Mouse (Mus musculus) adrenal gland, adult 18-20 months (tissue): ENCODE measurements around the gene Cx3cr1. TPM values are rescaled to one million over a fixed set of nuclear protein-coding genes. Genes with fewer than 3 reads are reported as not detected.

Experiments
- DNase-seq, 2 experiments: peaks; one replicate each; pipeline ENCODE4 v3.0.0; 2021 to 2022; ENCODE audit warnings: low spot score in 2 of 2
- total RNA-seq, 2 experiments: library from RNA; stranded (reverse); gene quantifications; 1 replicate in 1 of 2; 2 replicates in 1 of 2; pipeline ENCODE4 v1.2.3; 2021

Cx3cr1 gene
- total RNA-seq, 2 experiments from 2014 or later: 2.8 to 3.4 TPM

- DNase-seq: no peak
Measured at GRCm38 (mm10) chr9:119977557-119978060, 92.1 kb downstream of the Cx3cr1 start.

GRCm38 (mm10) chr9:119976704-119977556 is 92.7 kb downstream of the Cx3cr1 start:
- DNase-seq: no peak

DNA sequence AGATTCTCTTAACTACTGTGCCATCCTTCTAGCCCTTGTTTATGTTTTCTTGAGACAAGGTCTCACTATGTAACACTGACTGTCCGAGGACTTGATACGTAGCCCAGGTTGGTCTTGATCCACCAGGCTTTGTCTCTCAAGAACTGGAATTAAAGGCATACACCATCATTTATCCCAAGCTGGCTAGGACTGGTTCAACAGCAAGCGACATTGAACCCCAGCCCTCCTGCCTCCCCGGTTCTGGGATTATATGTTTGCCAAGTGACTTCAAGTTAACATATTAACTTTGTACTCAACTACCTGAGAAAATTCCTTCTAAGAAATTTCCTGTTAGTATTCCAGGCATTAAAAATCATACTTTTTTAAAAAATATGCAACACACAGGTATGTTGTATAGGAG is 94.4 kb downstream of the Cx3cr1 start:
- no peak for DNase-seq

DNA sequence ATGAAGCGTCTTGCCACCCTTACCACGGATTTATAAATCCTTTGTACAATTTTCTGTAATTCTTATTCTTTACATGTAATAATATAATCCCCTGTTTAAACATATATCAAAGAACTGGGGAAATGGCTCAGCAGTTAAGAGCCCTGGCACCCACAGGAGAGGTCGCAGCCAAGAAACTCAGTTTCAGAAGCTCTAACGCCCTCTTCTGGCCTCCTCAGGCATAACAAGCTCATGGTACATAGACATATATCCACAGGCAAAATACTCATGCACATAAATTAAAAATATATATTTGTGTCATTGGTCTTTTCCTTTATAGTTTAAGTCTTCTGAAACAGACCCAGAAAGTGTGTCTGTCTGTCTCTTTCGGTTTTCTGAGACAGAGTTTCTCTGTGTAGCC is 95.1 kb downstream of the Cx3cr1 start:
- DNase-seq: no peak

DNA sequence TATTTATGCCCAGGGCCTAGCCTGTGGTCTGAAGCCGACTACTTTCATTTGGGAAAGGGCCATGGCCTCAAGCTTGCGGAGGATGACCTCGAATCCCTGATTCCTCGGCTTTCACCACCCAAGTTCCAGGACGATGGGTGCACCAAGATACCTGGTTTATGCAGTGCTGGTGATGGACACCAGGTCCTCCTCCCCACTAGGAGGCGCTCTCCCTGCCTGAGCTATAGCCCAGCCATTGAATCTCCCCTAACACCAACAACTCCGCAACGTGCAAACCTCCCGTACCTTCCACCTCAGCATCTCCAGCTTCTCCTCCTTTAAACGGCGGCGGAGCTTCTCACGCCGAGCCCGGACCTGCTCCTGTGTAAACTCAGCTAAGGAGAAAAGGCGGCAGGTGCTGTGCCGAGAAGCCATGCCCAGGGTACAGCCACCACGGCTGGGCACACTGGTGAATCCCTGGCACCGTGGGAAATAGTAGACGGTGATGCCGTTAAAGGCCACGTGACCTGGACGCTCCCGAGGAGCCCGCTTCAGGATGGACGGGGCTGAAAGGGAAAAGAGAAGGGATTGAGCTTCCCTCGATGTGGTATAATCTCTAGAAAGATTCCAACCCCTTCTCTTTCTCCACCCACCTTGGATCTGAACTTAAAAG is 95.7 kb downstream of the Cx3cr1 start:
- no peak for DNase-seq

- DNase-seq: no peak
Measured at GRCm38 (mm10) chr9:119973281-119973680, 96.4 kb downstream of the Cx3cr1 start.

- no peak for DNase-seq
Measured at GRCm38 (mm10) chr9:119972582-119972981, 97.1 kb downstream of the Cx3cr1 start.

DNA sequence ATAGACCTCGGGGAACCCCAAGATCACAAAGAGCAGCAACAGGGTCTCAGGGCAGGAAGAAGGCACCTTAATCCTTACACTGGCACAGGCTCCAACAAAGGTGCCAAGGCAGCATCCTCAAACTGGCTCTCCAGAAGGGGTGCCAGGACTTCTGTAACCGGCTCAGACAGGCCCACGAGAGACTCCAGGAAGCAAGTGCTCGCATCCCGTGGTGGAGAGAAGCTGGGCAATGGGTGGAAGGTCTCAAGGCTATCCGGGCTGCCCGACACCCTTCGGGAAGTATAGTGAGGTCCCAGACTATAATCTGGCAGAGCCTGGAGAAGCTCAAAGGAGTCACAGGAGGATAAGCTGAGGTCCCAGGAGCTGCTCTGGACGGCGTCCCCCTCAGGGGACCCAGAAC is 97.5 kb downstream of the Cx3cr1 start:
- no peak for DNase-seq

DNA sequence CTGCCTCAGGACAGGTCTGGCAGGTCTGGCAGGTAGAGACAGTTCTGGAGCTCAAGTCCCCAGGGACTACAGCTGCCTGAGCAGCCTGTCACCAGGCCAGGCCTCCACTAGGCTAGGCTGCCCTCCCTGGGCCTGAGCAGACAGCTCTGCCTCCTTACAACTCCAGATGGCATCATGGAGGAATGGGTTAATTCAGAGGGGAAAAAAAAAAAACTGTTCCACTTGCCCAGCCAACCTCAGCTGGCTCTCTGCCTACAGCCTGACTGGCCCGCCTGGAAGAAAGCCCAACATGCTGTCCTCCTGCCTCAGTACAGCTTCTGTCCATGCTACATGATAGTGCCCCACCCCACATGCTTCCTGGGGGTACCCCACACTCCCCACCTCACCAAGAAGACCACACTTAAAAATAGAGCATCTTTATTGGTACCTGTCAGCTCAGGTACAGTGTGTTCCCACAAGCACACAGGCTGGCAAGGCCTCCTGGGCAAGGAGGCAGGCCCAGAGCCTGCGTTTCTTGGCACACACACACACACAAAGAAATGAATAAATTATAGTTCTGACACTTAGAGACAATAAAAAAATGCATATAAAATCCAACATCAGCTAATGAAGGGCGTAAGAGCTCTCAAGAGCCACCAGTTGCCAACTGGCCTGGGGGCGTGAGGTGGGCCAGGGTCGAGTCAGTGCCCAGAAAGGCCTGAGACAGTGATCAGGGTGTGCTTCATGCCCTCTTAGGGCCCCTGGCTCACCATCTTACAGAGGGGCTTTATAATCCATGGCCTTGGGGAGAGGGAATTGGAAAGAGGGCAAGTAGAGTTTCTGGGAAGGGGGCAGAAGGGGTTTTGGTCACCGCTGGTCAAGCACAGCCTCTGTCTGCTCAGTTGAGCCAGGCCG is 98.7 kb downstream of the Cx3cr1 start:
- DNase-seq: no peak

DNA sequence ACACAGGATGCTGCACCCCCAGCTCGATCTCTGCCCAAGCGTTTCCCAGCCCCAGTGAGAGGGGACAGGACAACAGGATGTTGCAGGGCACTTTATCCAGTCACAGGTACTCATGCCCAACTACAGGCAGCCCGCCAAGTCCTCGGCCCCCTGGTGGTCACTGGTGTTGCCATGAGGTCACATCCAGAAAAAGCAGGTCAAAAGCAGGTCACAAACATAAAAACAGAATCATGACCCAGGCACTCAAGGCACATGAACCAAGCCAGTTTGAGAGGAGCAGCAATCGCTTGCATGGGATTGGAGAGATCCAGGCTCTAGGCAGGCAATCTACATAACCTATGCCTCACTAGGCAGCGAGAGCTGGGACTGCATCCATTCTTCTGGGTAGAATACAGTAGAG is 99.5 kb downstream of the Cx3cr1 start:
- DNase-seq: peak in 1 of 2 experiments; percentile 60

DNA sequence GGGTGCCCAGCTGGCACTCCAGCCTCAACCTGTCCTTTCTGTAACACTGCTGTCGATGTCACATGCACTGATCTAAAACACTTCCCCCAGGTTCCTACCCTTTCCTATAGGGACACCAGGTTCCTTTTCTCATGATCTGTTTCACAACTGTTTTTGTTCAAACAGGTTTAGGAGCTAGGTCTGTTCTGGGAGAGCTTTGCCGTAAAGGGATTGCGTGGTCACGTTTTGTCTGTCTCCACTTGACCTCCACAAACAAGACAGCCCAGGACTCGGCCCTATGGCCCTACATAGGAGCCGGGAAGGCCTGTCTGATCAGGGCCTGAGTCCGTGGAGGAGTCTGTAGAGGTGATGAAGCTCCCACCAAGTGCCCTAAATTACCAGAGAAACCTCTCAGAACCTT is 99.9 kb downstream of the Cx3cr1 start:
- no peak for DNase-seq

DNA sequence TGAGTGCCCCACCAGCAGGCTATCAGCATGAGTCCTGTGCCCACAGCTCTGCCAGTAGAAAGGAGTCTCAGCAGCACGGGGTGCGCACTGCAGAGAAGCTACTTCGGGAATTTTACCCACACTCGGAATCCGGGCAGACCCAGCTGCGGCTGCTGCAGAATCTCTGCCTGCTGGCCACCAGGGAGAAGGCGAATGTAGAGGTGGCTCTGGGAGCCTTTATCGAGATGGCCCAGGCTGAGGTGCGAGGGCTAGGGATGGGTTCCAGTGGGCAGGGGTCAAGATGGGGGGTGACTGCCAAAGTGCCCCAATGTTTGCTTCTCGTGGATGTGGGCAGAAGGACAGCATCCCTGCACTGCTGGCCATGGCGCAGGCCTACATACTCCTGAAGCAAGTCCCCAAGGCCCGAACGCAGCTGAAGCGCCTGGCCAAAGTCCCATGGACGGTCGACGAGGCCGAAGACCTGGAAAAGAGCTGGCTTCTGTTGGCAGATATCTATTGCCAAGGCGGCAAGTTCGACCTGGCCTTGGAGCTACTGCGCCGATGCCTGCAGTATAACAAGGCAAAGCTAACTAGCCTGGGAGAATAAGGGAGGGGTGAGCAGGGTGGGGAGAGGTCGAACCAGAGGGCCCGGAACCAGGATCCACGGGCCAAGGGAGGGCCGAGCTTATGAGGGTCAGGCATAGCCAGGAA is 103.3 kb downstream of the Cx3cr1 start:
- no peak for DNase-seq

GRCm38 (mm10) chr9:119965186-119965585 is 104.5 kb downstream of the Cx3cr1 start:
- no peak for DNase-seq

GRCm38 (mm10) chr9:119964206-119964605 is 105.5 kb downstream of the Cx3cr1 start:
- DNase-seq: no peak

- peak; percentile 76 to 79 for DNase-seq
Measured at GRCm38 (mm10) chr9:119962987-119963667, 106.6 kb downstream of the Cx3cr1 start.

DNA sequence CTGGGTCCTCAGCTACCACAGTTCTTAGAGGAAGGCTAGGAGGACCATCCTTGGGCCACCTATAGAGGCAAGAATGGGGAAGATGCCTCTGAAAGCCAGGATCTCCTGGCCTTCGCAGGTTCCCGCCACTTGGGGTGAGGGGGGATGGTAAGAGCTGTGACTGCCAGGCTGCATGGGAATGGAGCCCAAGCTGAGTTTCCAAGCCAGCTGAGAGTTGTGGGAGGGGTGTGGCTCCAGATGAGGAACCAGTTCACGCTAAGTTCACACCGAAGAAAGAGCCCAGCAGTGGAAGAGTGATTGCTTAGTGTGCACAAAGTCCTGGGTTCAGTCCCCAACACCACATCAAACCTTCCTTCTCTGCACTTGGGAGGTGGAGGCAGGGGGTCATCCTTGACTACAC is 107.5 kb downstream of the Cx3cr1 start:
- DNase-seq: no peak

GRCm38 (mm10) chr9:119958835-119959234 is 110.8 kb downstream of the Cx3cr1 start:
- DNase-seq: no peak

- no peak for DNase-seq
Measured at GRCm38 (mm10) chr9:119951388-119951787, 118.3 kb downstream of the Cx3cr1 start.

GRCm38 (mm10) chr9:119950434-119950833 is 119.2 kb downstream of the Cx3cr1 start:
- no peak for DNase-seq

- DNase-seq: no peak
Measured at GRCm38 (mm10) chr9:119948804-119949203, 120.9 kb downstream of the Cx3cr1 start.
